10 mouse cellular contexts compared by ENCODE assay signal in genomic region chr2:101822785-101823184, GRCm38 (mm10).
DNase-seq lines count a peak whose midpoint lies in the region; TF ChIP-seq lines count a peak whose summit lies in the region.
"Had no signal": no experiment of that assay in that cellular context is flagged by ENCODE, and none has a peak within 500 bp of the region (broad histone marks: within the 10 kb centered on the region; RNA-seq: fewer than 3 reads in every experiment).

No protein-coding gene starts in this region.

- H3K9me3 ChIP-seq in ES-E14 (ENCODE audit: control insufficient read depth, insufficient read depth, low read depth, low read length): no peaks in the 10 kb centered on the region
- H3K9me3 ChIP-seq: stomach, embryonic 15.5 days had no signal

- H3K9ac ChIP-seq in ES-E14 (ENCODE audit: insufficient read depth, low read depth, low read length, poor library complexity, severe bottlenecking): peak overlapping the region; percentile 41; the same call in 1 of the 2 replicates
- H3K9ac ChIP-seq: liver, embryonic 14.5 days; stomach, embryonic 15.5 days had no signal

- WGBS in kidney, adult 2 months: 56% methylated on average over 13 of the region's 13 CpGs

- DNase-seq in gastrocnemius, adult 2 months: no peak
- no peak for DNase-seq in gastrocnemius, adult 8-10 months (ENCODE audit: low spot score in 2 of 2)
- DNase-seq in ES-E14 (ENCODE audit: low read depth, low spot score): no peak
- DNase-seq in heart, adult 9 months (ENCODE audit: low spot score in 2 of 2): peak; percentile 22 to 66
- DNase-seq in kidney, adult 2 months: peak; percentile 76
- DNase-seq in right cerebral cortex, postnatal 25 days: no peak
- DNase-seq in cerebellum, postnatal 14 days: no peak
- no peak for DNase-seq in B cell, adult 2 months

- H3K27me3 ChIP-seq in kidney, adult 2 months (replicated peaks; ENCODE audit: control insufficient read depth, insufficient read depth, low read length): no peaks in the 10 kb centered on the region
- H3K27me3 ChIP-seq: stomach, embryonic 15.5 days had no signal

- peaks cover 0 to 9% of the 10 kb centered on the region in 2 experiments; a peak in 2 of 4 replicates for H3K4me1 ChIP-seq in ES-E14 (ENCODE audit: control insufficient read depth in 2 of 2, insufficient read depth in 2 of 2, low read length in 2 of 2, poor library complexity in 1 of 2)
- H3K4me1 ChIP-seq in kidney, adult 2 months (ENCODE audit: control insufficient read depth, insufficient read depth, low read length): peaks cover 15% of the 10 kb centered on the region; the same call in 1 of the 2 replicates
- H3K4me1 ChIP-seq: stomach, embryonic 15.5 days had no signal

- in situ Hi-C loops in ES-E14 (cut with MboI; ENCODE audit: low sequenced_read_pairs in 2 of 2, unreplicated experiment in 2 of 2): no loop called here

- TF ChIP-seq POLR2A in kidney, adult 2 months (IDR thresholded peaks at IDR 0.05; ENCODE audit: low read depth, low read length): no peak

- intact Hi-C loops in gastrocnemius, adult 2 months (cut with DNase I): no loop called here

- H3K27ac ChIP-seq in gastrocnemius, adult 2 months: peak overlapping the region; percentile 28; the same call in 1 of the 2 replicates
- H3K27ac ChIP-seq in ES-E14 (ENCODE audit: insufficient read depth, low read depth, low read length, poor library complexity, severe bottlenecking): no peak overlapping the region
- H3K27ac ChIP-seq in kidney, adult 2 months (ENCODE audit: insufficient read depth, low read depth, low read length): no peak overlapping the region
- H3K27ac ChIP-seq: liver, embryonic 14.5 days; stomach, embryonic 15.5 days had no signal

- no peaks in the 10 kb centered on the region for H3K36me3 ChIP-seq in ES-E14 (ENCODE audit: control insufficient read depth, insufficient read depth, low read length, poor library complexity, severe bottlenecking)
- H3K36me3 ChIP-seq in kidney, adult 2 months (ENCODE audit: control insufficient read depth, insufficient read depth, low read length): no peaks in the 10 kb centered on the region
- H3K36me3 ChIP-seq: stomach, embryonic 15.5 days had no signal

- peak overlapping the region; percentile 35 for H3K4me3 ChIP-seq in gastrocnemius, adult 2 months
- H3K4me3 ChIP-seq in ES-E14 (ENCODE audit: insufficient read depth in 1 of 2, low read depth in 1 of 2, low read length in 2 of 2, poor library complexity in 1 of 2, severe bottlenecking in 1 of 2): peak overlapping the region; percentile 2 to 14; a peak in 3 of 4 replicates
- H3K4me3 ChIP-seq in kidney, adult 2 months (ENCODE audit: insufficient read depth, low read depth, low read length): no peak overlapping the region
- H3K4me3 ChIP-seq: stomach, embryonic 15.5 days had no signal

- TF ChIP-seq CTCF in gastrocnemius, adult 2 months (IDR thresholded peaks at IDR 0.05): no peak
- no peak for TF ChIP-seq CTCF in kidney, adult 2 months (conservative IDR thresholded peaks at IDR 0.05; ENCODE audit: insufficient read depth, insufficient read length, low read depth, low read length)

TF ChIP-seq in ES-E14, 5 proteins besides CTCF, POLR2A, EP300 and RAD21:
- TF ChIP-seq ZNF384 (IDR thresholded peaks at IDR 0.05; ENCODE audit: low read depth, low read length) (no peak), CHD2 (IDR thresholded peaks at IDR 0.05; ENCODE audit: low read depth, low read length) (no peak), ZC3H11A (IDR thresholded peaks at IDR 0.05; ENCODE audit: borderline replicate concordance, low read depth, low read length) (no peak), MAFK (IDR thresholded peaks at IDR 0.05; ENCODE audit: insufficient read depth, low read depth, low read length) (no peak), HCFC1 (IDR thresholded peaks at IDR 0.05; ENCODE audit: borderline replicate concordance, insufficient read depth, low read length) (no peak)

Comparison
In these comparisons a context has a peak if more than half of its experiments do, and no peak if none do; other contexts are left out.
1. DNase-seq: peak in heart, adult 9 months (2 of 2) and kidney, adult 2 months (single experiment); none in gastrocnemius, adult 2 months (single experiment), gastrocnemius, adult 8-10 months (0 of 2), ES-E14 (single experiment), right cerebral cortex, postnatal 25 days (single experiment), cerebellum, postnatal 14 days (0 of 2) and B cell, adult 2 months (0 of 2).